Mouse (Mus musculus): ENCODE results near the gene Nedd4.

- TF ChIP-seq CTCF (IDR thresholded peaks at IDR 0.05; ENCODE audit: control insufficient read depth, insufficient read depth, insufficient read length) (no peak), MYOD1 (IDR thresholded peaks at IDR 0.05; ENCODE audit: control insufficient read depth, insufficient read length, low read depth) (no peak), USF1 (IDR thresholded peaks at IDR 0.05; ENCODE audit: low read depth) (no peak), MAX (IDR thresholded peaks at IDR 0.05) (no peak)
Measured at GRCm38 (mm10) chr9:72782121-72782520, 120.0 kb downstream of the Nedd4 start.
